Mouse (Mus musculus) small intestine, adult 2 months (tissue): ENCODE data around the gene Plac1.

ENCODE experiments used
- CTCF ChIP-seq: fragments of 200-500 bp; IDR thresholded peaks from 2 replicates; pipeline ENCODE4 v1.5.1; 2012; ENCODE audit warnings: low read depth, mild to moderate bottlenecking, control low read depth, inconsistent platforms, low read length, moderate library complexity, mixed read lengths; ENCODE audit not compliant: insufficient replicate concordance, insufficient read length; ENCODE audit errors: extremely low read depth
- POLR2A ChIP-seq: fragments of 200-500 bp; IDR thresholded peaks from 2 replicates; pipeline ENCODE4 v1.6.1; 2012; ENCODE audit warnings: low read depth, mild to moderate bottlenecking, control low read depth, inconsistent platforms, low read length, moderate library complexity

DNA sequence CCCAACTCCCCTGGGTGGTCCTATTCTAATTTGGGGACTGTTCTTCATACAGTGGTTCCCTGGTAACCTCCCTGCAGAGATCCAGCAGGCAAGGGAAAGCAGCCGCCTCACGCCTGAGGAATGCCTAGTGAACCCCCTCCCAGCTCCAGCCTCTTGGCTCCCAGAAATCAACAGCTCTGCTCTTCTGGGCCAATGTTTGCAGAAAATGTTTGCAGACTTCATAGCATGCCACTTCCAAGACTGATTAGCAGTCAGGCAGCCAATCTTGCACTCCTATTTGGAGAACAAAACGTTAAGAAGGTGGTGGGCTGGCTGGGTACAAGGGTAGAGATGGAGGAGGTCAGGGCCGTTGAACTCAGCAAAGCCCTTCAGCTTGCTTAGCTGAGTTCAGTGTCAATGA is 78.3 kb downstream of the Plac1 start:
- TF ChIP-seq CTCF (no peak), POLR2A (no peak)
